Mouse (Mus musculus) hindbrain, embryonic 12.5 days (tissue): Measurements from ENCODE around the gene Cpe. TPM values are rescaled to one million over a fixed set of nuclear protein-coding genes. Genes with fewer than 3 reads are reported as not detected.

Experiments
- ATAC-seq: fragments of 200-750 bp; cut with Nextera tagmentation; 2 replicates; pipeline ENCODE4 v1.8.0; 2017; ENCODE audit warnings: moderate TSS enrichment; ENCODE audit not compliant: low FRiP score
- H3K27ac ChIP-seq: fragments of 300-500 bp; sonication (generic); 2 replicates; pipeline ENCODE4 v1.5.1; 2016; ENCODE audit warnings: mild to moderate bottlenecking
- H3K27me3 ChIP-seq: fragments of 300-500 bp; sonication (generic); 2 replicates; pipeline ENCODE4 v1.6.1; 2016; ENCODE audit warnings: mild to moderate bottlenecking
- H3K36me3 ChIP-seq: fragments of 300-500 bp; sonication (generic); 2 replicates; pipeline ENCODE4 v1.6.1; 2016; ENCODE audit warnings: mild to moderate bottlenecking
- H3K4me1 ChIP-seq: fragments of 300-500 bp; sonication (generic); 2 replicates; pipeline ENCODE4 v1.6.1; 2016
- H3K4me2 ChIP-seq: fragments of 300-500 bp; sonication (generic); replicated peaks from 2 replicates; pipeline ENCODE4 v1.6.1; 2016; ENCODE audit warnings: mild to moderate bottlenecking
- H3K4me3 ChIP-seq: fragments of 300-500 bp; sonication (generic); 2 replicates; pipeline ENCODE4 v1.5.1; 2016; ENCODE audit warnings: mild to moderate bottlenecking
- H3K9ac ChIP-seq: fragments of 300-500 bp; sonication (generic); 2 replicates; pipeline ENCODE4 v1.6.1; 2016; ENCODE audit warnings: mild to moderate bottlenecking, moderate library complexity
- H3K9me3 ChIP-seq: fragments of 300-500 bp; sonication (generic); replicated peaks from 2 replicates; pipeline ENCODE4 v1.6.1; 2016; ENCODE audit warnings: mild to moderate bottlenecking
- WGBS: fragments of 180-500 bp; shearing (Covaris S2); methylation state at CpG from one replicate; pipeline ENCODE4 v1.1.7; 2016; 5-methylcytosine and 5-hydroxymethylcytosine counted together
- polyA plus RNA-seq: library from polyadenylated mRNA; unstranded; fragments of >200 nt; fragmentation: Nextera tagmentation; extraction: Ambion mirVana; gene quantifications from 2 replicates; pipeline ENCODE4 v1.2.1, GENCODE M21; 2016

Cpe gene
- polyA plus RNA-seq, 1 experiment from 2014 or later, result 387 TPM

GRCm38 (mm10) chr8:64596396-64596795 is 96.5 kb downstream of the Cpe start:
- ATAC-seq, result no peak
- no peaks in the 10 kb centered on the region for H3K4me1 ChIP-seq
- H3K36me3 ChIP-seq, result peaks cover 26% of the 10 kb centered on the region
- no peaks in the 10 kb centered on the region for H3K27me3 ChIP-seq
- no peak overlapping the region for H3K27ac ChIP-seq
- WGBS, result 81% methylated on average over 4 of the region's 4 CpGs
- H3K4me3 ChIP-seq, result no peak overlapping the region
- H3K4me2 ChIP-seq, result no peak overlapping the region
- no peak overlapping the region for H3K9ac ChIP-seq
- H3K9me3 ChIP-seq, result no peaks in the 10 kb centered on the region

GRCm38 (mm10) chr8:64590456-64590855 is 102.4 kb downstream of the Cpe start:
- 100% methylated on average over 1 of the region's 1 CpGs for WGBS
- Histone ChIP-seq H3K9ac (no peak overlapping the region), H3K9me3 (no peaks in the 10 kb centered on the region), H3K27ac (no peak overlapping the region), H3K4me1 (no peaks in the 10 kb centered on the region), H3K36me3 (peaks cover 23% of the 10 kb centered on the region), H3K4me2 (no peak overlapping the region), H3K4me3 (no peak overlapping the region), H3K27me3 (no peaks in the 10 kb centered on the region)
- ATAC-seq, result no peak

GRCm38 (mm10) chr8:64582887-64583286 is 110.0 kb downstream of the Cpe start:
- WGBS, result 40% methylated on average over 3 of the region's 3 CpGs
- 0 out of 2 replicates have a peak, but pooled peaks cover 4% of the 10 kb centered on the region for H3K4me1 ChIP-seq
- no peaks in the 10 kb centered on the region for H3K27me3 ChIP-seq
- no peak overlapping the region for H3K4me3 ChIP-seq
- H3K9ac ChIP-seq, result no peak overlapping the region
- ATAC-seq, result no peak
- no peak overlapping the region for H3K4me2 ChIP-seq
- no peaks in the 10 kb centered on the region for H3K9me3 ChIP-seq
- no peaks in the 10 kb centered on the region for H3K36me3 ChIP-seq
- H3K27ac ChIP-seq, result no peak overlapping the region

GRCm38 (mm10) chr8:64578221-64578620 is 114.6 kb downstream of the Cpe start:
- WGBS, result 75% methylated on average over 8 of the region's 8 CpGs
- H3K9ac ChIP-seq, result no peak overlapping the region
- no peaks in the 10 kb centered on the region for H3K36me3 ChIP-seq
- no peak for ATAC-seq
- H3K27me3 ChIP-seq, result no peaks in the 10 kb centered on the region
- H3K27ac ChIP-seq, result no peak overlapping the region
- no peaks in the 10 kb centered on the region for H3K9me3 ChIP-seq
- 0 out of 2 replicates have a peak, but pooled peaks cover 4% of the 10 kb centered on the region for H3K4me1 ChIP-seq
- no peak overlapping the region for H3K4me2 ChIP-seq
- H3K4me3 ChIP-seq, result no peak overlapping the region

- H3K27me3 ChIP-seq, result no peaks in the 10 kb centered on the region
- H3K4me2 ChIP-seq, result no peak overlapping the region
- no peaks in the 10 kb centered on the region for H3K36me3 ChIP-seq
- ATAC-seq, result no peak
- H3K4me3 ChIP-seq, result no peak overlapping the region
- no peak overlapping the region for H3K9ac ChIP-seq
- no peaks in the 10 kb centered on the region for H3K9me3 ChIP-seq
- 89% methylated on average over 9 of the region's 9 CpGs for WGBS
- no peak overlapping the region for H3K27ac ChIP-seq
- H3K4me1 ChIP-seq, result no peaks in the 10 kb centered on the region
These were observed 117.9 kb downstream of the Cpe start for GRCm38 (mm10) chr8:64575001-64575400.

- Histone ChIP-seq H3K9me3 (no peaks in the 10 kb centered on the region), H3K9ac (no peak overlapping the region), H3K36me3 (no peaks in the 10 kb centered on the region), H3K4me1 (no peaks in the 10 kb centered on the region), H3K27me3 (no peaks in the 10 kb centered on the region), H3K4me3 (no peak overlapping the region), H3K27ac (no peak overlapping the region), H3K4me2 (no peak overlapping the region)
- 0 out of 2 replicates have a peak, but pooled peaks have one; percentile 29 for ATAC-seq
- 37% methylated on average over 5 of the region's 5 CpGs for WGBS
These were observed 144.6 kb downstream of the Cpe start for GRCm38 (mm10) chr8:64548054-64548850.

GRCm38 (mm10) chr8:64543441-64543840 is 149.4 kb downstream of the Cpe start:
- no peaks in the 10 kb centered on the region for H3K27me3 ChIP-seq
- no peak overlapping the region for H3K4me3 ChIP-seq
- no peaks in the 10 kb centered on the region for H3K9me3 ChIP-seq
- no peaks in the 10 kb centered on the region for H3K36me3 ChIP-seq
- H3K4me1 ChIP-seq, result no peaks in the 10 kb centered on the region
- no peak overlapping the region for H3K27ac ChIP-seq
- no peak overlapping the region for H3K4me2 ChIP-seq
- H3K9ac ChIP-seq, result no peak overlapping the region
- ATAC-seq, result no peak
- WGBS, result 83% methylated on average over 7 of the region's 7 CpGs

Other genes with a start within 250 kb of the Cpe start
- gene Msmo1, start 40.7 kb upstream of the Cpe start, polyA plus RNA-seq, result 149 and 155 TPM in 2 replicates
- 28.7 and 30.4 TPM in 2 replicates for gene Klhl2, start 157.0 kb upstream of the Cpe start, polyA plus RNA-seq